Mouse (Mus musculus): ENCODE measurements at regions not wholly inside any gene's neighbourhood (a gene's known extent, or its start where the extent isn't known, plus 50 kb on each side); places are given as distances from the start of the nearest gene placed in this dataset.

GRCm38 (mm10) chr14:104297316-104298311 is 170.2 kb downstream of the Pou4f1 start:
- Histone ChIP-seq H3K9ac (no peak overlapping the region), H3K36me3 (no peaks in the 10 kb centered on the region), H3K4me2 (no peak overlapping the region), H3K27ac (replicated peaks) (no peak overlapping the region), H3K4me3 (no peak overlapping the region), H3K9me3 (no peaks in the 10 kb centered on the region), H3K4me1 (replicated peaks) (peaks cover 23% of the 10 kb centered on the region), H3K27me3 (peaks cover 22% of the 10 kb centered on the region)
- ATAC-seq (ENCODE audit: low read depth): peak; percentile 97
- 22% methylated on average over 15 of the region's 15 CpGs for WGBS

GRCm38 (mm10) chr14:104293814-104294213 is 174.0 kb downstream of the Pou4f1 start:
- 53% methylated on average over 4 of the region's 4 CpGs for WGBS
- peaks cover 23% of the 10 kb centered on the region for H3K4me1 ChIP-seq (replicated peaks)
- H3K27me3 ChIP-seq: peaks cover 25% of the 10 kb centered on the region
- H3K4me3 ChIP-seq: no peak overlapping the region
- ATAC-seq (ENCODE audit: low read depth): no peak
- H3K9me3 ChIP-seq: no peaks in the 10 kb centered on the region
- H3K4me2 ChIP-seq: no peak overlapping the region
- H3K9ac ChIP-seq: no peak overlapping the region
- no peak overlapping the region for H3K27ac ChIP-seq (replicated peaks)
- no peaks in the 10 kb centered on the region for H3K36me3 ChIP-seq

GRCm38 (mm10) chr14:104293147-104293546 is 174.7 kb downstream of the Pou4f1 start:
- Histone ChIP-seq H3K36me3 (no peaks in the 10 kb centered on the region), H3K27ac (replicated peaks) (no peak overlapping the region), H3K4me2 (no peak overlapping the region), H3K9ac (no peak overlapping the region), H3K9me3 (no peaks in the 10 kb centered on the region), H3K4me3 (no peak overlapping the region), H3K27me3 (peaks cover 25% of the 10 kb centered on the region), H3K4me1 (replicated peaks) (peaks cover 16% of the 10 kb centered on the region)
- ATAC-seq (ENCODE audit: low read depth): no peak
- 100% methylated on average over 2 of the region's 2 CpGs for WGBS

- H3K4me2 ChIP-seq: no peak overlapping the region
- H3K27ac ChIP-seq (replicated peaks): 0 out of 2 replicates have a peak overlapping the region, but pooled peaks have one; percentile 0
- ATAC-seq (ENCODE audit: low read depth): peak; percentile 61; the same call in 1 of the 2 replicates
- no peak overlapping the region for H3K4me3 ChIP-seq
- H3K27me3 ChIP-seq: no peaks in the 10 kb centered on the region
- no peak overlapping the region for H3K9ac ChIP-seq
- H3K4me1 ChIP-seq (replicated peaks): no peaks in the 10 kb centered on the region; the same call in 1 of the 2 replicates
- no peaks in the 10 kb centered on the region for H3K36me3 ChIP-seq
- H3K9me3 ChIP-seq: no peaks in the 10 kb centered on the region
- 70% methylated on average over 6 of the region's 6 CpGs for WGBS
These were observed 187.4 kb downstream of the Pou4f1 start for GRCm38 (mm10) chr14:104280353-104280752.

- Histone ChIP-seq H3K9ac (no peak overlapping the region), H3K4me1 (replicated peaks) (no peaks in the 10 kb centered on the region; the same call in 1 of the 2 replicates), H3K4me3 (no peak overlapping the region), H3K9me3 (no peaks in the 10 kb centered on the region), H3K4me2 (no peak overlapping the region), H3K36me3 (no peaks in the 10 kb centered on the region), H3K27ac (replicated peaks) (0 out of 2 replicates have a peak overlapping the region, but pooled peaks have one; percentile 0), H3K27me3 (no peaks in the 10 kb centered on the region)
- 70% methylated on average over 5 of the region's 5 CpGs for WGBS
- ATAC-seq (ENCODE audit: low read depth): no peak
These were observed 187.9 kb downstream of the Pou4f1 start for GRCm38 (mm10) chr14:104279890-104280289.

GRCm38 (mm10) chr14:104274752-104275151 is 193.0 kb downstream of the Pou4f1 start:
- Histone ChIP-seq H3K27ac (replicated peaks) (no peak overlapping the region), H3K4me1 (replicated peaks) (no peaks in the 10 kb centered on the region), H3K36me3 (no peaks in the 10 kb centered on the region), H3K27me3 (no peaks in the 10 kb centered on the region), H3K4me2 (no peak overlapping the region), H3K9me3 (no peaks in the 10 kb centered on the region), H3K4me3 (no peak overlapping the region), H3K9ac (no peak overlapping the region)
- ATAC-seq (ENCODE audit: low read depth): no peak
- WGBS: 78% methylated on average over 4 of the region's 4 CpGs

GRCm38 (mm10) chr14:104264919-104265764 is 202.7 kb downstream of the Pou4f1 start:
- H3K27me3 ChIP-seq: no peaks in the 10 kb centered on the region
- H3K4me1 ChIP-seq (replicated peaks): no peaks in the 10 kb centered on the region
- H3K9me3 ChIP-seq: no peaks in the 10 kb centered on the region
- H3K36me3 ChIP-seq: no peaks in the 10 kb centered on the region
- no peak overlapping the region for H3K9ac ChIP-seq
- no peak overlapping the region for H3K4me2 ChIP-seq
- 65% methylated on average over 6 of the region's 6 CpGs for WGBS
- no peak overlapping the region for H3K4me3 ChIP-seq
- H3K27ac ChIP-seq (replicated peaks): no peak overlapping the region
- ATAC-seq (ENCODE audit: low read depth): no peak

GRCm38 (mm10) chr14:104216965-104217364 is 250.8 kb downstream of the Pou4f1 start:
- Histone ChIP-seq H3K36me3 (no peaks in the 10 kb centered on the region), H3K9me3 (no peaks in the 10 kb centered on the region), H3K4me1 (replicated peaks) (no peaks in the 10 kb centered on the region), H3K4me3 (no peak overlapping the region), H3K27me3 (no peaks in the 10 kb centered on the region), H3K9ac (no peak overlapping the region), H3K4me2 (no peak overlapping the region), H3K27ac (replicated peaks) (no peak overlapping the region)
- ATAC-seq (ENCODE audit: low read depth): no peak
- WGBS: 80% methylated on average over 5 of the region's 5 CpGs

GRCm38 (mm10) chr14:104210719-104211118 is 257.1 kb downstream of the Pou4f1 start:
- Histone ChIP-seq H3K4me3 (no peak overlapping the region), H3K9me3 (no peaks in the 10 kb centered on the region), H3K9ac (no peak overlapping the region), H3K36me3 (no peaks in the 10 kb centered on the region), H3K27ac (replicated peaks) (no peak overlapping the region), H3K4me2 (no peak overlapping the region), H3K27me3 (0 out of 2 replicates have a peak, but pooled peaks cover 3% of the 10 kb centered on the region), H3K4me1 (replicated peaks) (0 out of 2 replicates have a peak, but pooled peaks cover 8% of the 10 kb centered on the region)
- no peak for ATAC-seq (ENCODE audit: low read depth)
- WGBS: 68% methylated on average over 3 of the region's 3 CpGs

GRCm38 (mm10) chr14:104208855-104209254 is 258.9 kb downstream of the Pou4f1 start:
- Histone ChIP-seq H3K36me3 (no peaks in the 10 kb centered on the region), H3K4me1 (replicated peaks) (0 out of 2 replicates have a peak, but pooled peaks cover 8% of the 10 kb centered on the region), H3K4me2 (no peak overlapping the region), H3K27ac (replicated peaks) (peak overlapping the region; percentile 28; the same call in 1 of the 2 replicates), H3K9me3 (no peaks in the 10 kb centered on the region), H3K9ac (no peak overlapping the region), H3K4me3 (no peak overlapping the region), H3K27me3 (0 out of 2 replicates have a peak, but pooled peaks cover 3% of the 10 kb centered on the region)
- 71% methylated on average over 4 of the region's 4 CpGs for WGBS
- no peak; the same call in 1 of the 2 replicates for ATAC-seq (ENCODE audit: low read depth)

- 50% methylated on average over 7 of the region's 7 CpGs for WGBS
- H3K9ac ChIP-seq: no peak overlapping the region
- H3K36me3 ChIP-seq: no peaks in the 10 kb centered on the region
- H3K4me1 ChIP-seq (replicated peaks): 0 out of 2 replicates have a peak, but pooled peaks cover 8% of the 10 kb centered on the region
- 0 out of 2 replicates have a peak, but pooled peaks cover 3% of the 10 kb centered on the region for H3K27me3 ChIP-seq
- peak; percentile 76 for ATAC-seq (ENCODE audit: low read depth)
- H3K27ac ChIP-seq (replicated peaks): peak overlapping the region; percentile 28; the same call in 1 of the 2 replicates
- H3K9me3 ChIP-seq: no peaks in the 10 kb centered on the region
- no peak overlapping the region for H3K4me3 ChIP-seq
- H3K4me2 ChIP-seq: no peak overlapping the region
These were observed 259.6 kb downstream of the Pou4f1 start for GRCm38 (mm10) chr14:104208040-104208816.

All from neural tube, embryonic 13.5 days (tissue).